Mouse (Mus musculus) erythroblast, embryonic 14.5 days (primary cell): ENCODE measurements around the gene Limk1.

Source experiments
- GATA1 ChIP-seq: IDR thresholded peaks from 2 replicates; pipeline ENCODE4 v1.6.1; 2012; ENCODE audit warnings: low read length, inconsistent platforms, mixed read lengths
- TAL1 ChIP-seq: IDR thresholded peaks from 3 replicates; pipeline ENCODE4 v1.6.1; 2012; ENCODE audit warnings: low read length, inconsistent platforms, mixed read lengths

- TF ChIP-seq GATA1 (no peak), TAL1 (no peak)
Measured at GRCm38 (mm10) chr5:134680238-134680637, 8.2 kb downstream of the Limk1 start.
